Mouse (Mus musculus): ENCODE measurements at regions not wholly inside any gene's neighbourhood (a gene's known extent, or its start where the extent isn't known, plus 50 kb on each side); places are given as distances from the start of the nearest gene placed in this dataset.
"Not testable (repeated sequence)": the region's sequence is repeated elsewhere in the genome, so short reads cannot be mapped to it uniquely, and the experiment has no call there.

- no peak for DNase-seq
Observed at GRCm38 (mm10) chr17:69821901-69822300, 147.0 kb upstream of the Dlgap1 start.

GRCm38 (mm10) chr17:69822921-69823320, 146.0 kb upstream of the Dlgap1 start:
- no peak for DNase-seq

- DNase-seq = no peak
Observed at GRCm38 (mm10) chr17:69841308-69841707, 127.6 kb upstream of the Dlgap1 start.

GRCm38 (mm10) chr17:69848306-69848705, 120.6 kb upstream of the Dlgap1 start:
- no peak for DNase-seq

GRCm38 (mm10) chr17:69850075-69850474, 118.8 kb upstream of the Dlgap1 start:
- DNase-seq = peak; percentile 8

GRCm38 (mm10) chr17:69879958-69880357, 88.9 kb upstream of the Dlgap1 start:
- DNase-seq = not testable (repeated sequence)

GRCm38 (mm10) chr17:69893980-69894379, 74.9 kb upstream of the Dlgap1 start:
- no peak for DNase-seq

Measured in adrenal gland, postnatal 10 days (tissue).